Mouse (Mus musculus) thymus, adult 2 months (tissue): ENCODE results near the gene Kank1. TPM values are rescaled to one million over a fixed set of nuclear protein-coding genes. Genes with fewer than 3 reads are reported as not detected.
A peak's percentile ranks its signal among the peaks of the same experiment; 100 is the strongest.

ENCODE experiments used
- DNase-seq: peaks from one replicate; pipeline ENCODE4 v3.0.0; 2021
- H3K27ac ChIP-seq: fragments of 200-500 bp; 2 replicates; pipeline ENCODE4 v1.5.1; 2012; ENCODE audit warnings: low read length, control low read depth; ENCODE audit not compliant: control insufficient read depth, insufficient read depth
- H3K27me3 ChIP-seq: fragments of 200-500 bp; 2 replicates; pipeline ENCODE4 v1.6.1; 2012; ENCODE audit warnings: mild to moderate bottlenecking, low read length, moderate library complexity, mixed read lengths; ENCODE audit not compliant: control insufficient read depth, insufficient read depth
- H3K36me3 ChIP-seq: fragments of 200-500 bp; 2 replicates; pipeline ENCODE4 v1.6.1; 2012; ENCODE audit warnings: mild to moderate bottlenecking, low read length, moderate library complexity; ENCODE audit not compliant: control insufficient read depth, insufficient read depth
- H3K4me1 ChIP-seq: fragments of 200-500 bp; replicated peaks from 2 replicates; pipeline ENCODE4 v1.6.1; 2012; ENCODE audit warnings: low read length; ENCODE audit not compliant: control insufficient read depth, insufficient read depth
- H3K4me3 ChIP-seq: fragments of 200-500 bp; 2 replicates; pipeline ENCODE4 v1.5.1; 2012; ENCODE audit warnings: mild to moderate bottlenecking, low read length, control low read depth, moderate library complexity; ENCODE audit not compliant: control insufficient read depth, insufficient read depth
- CTCF ChIP-seq: fragments of 200-500 bp; IDR thresholded peaks from 2 replicates; pipeline ENCODE4 v1.5.1; 2012; ENCODE audit warnings: mild to moderate bottlenecking, control low read depth, low read length, moderate library complexity, borderline replicate concordance; ENCODE audit not compliant: control insufficient read depth, poor library complexity, insufficient read depth; ENCODE audit errors: extremely low read depth
- POLR2A ChIP-seq: fragments of 200-500 bp; IDR thresholded peaks from 2 replicates; pipeline ENCODE4 v1.6.1; 2012; ENCODE audit warnings: mild to moderate bottlenecking, low read length, control low read depth, moderate library complexity; ENCODE audit not compliant: control insufficient read depth, poor library complexity, insufficient read depth; ENCODE audit errors: extremely low read depth
- WGBS: fragments of 180-500 bp; shearing (Covaris S2); methylation state at CpG from one replicate; pipeline ENCODE4 v1.1.7; 2018; 5-methylcytosine and 5-hydroxymethylcytosine counted together
- polyA plus RNA-seq: library from polyadenylated mRNA; depleted of rRNA; stranded (reverse); fragments of >200 nt; gene quantifications from 2 replicates; pipeline ENCODE4 v1.2.3, GENCODE M21; 2012

Gene Kank1
- polyA plus RNA-seq, 1 experiment: 13.6 TPM

GRCm38 (mm10) chr19:25232032-25232431, 4.7 kb upstream of the Kank1 start:
- Histone ChIP-seq H3K4me1 (no peaks in the 10 kb centered on the region), H3K36me3 (no peaks in the 10 kb centered on the region), H3K27me3 (peaks cover 6% of the 10 kb centered on the region; the same call in 1 of the 2 replicates), H3K27ac (no peak overlapping the region), H3K4me3 (no peak overlapping the region)
- DNase-seq: no peak
- no peak for TF ChIP-seq CTCF
- TF ChIP-seq POLR2A: no peak
- 38% methylated on average over 10 of the region's 10 CpGs for WGBS

GRCm38 (mm10) chr19:25237492-25238040, 791 bp downstream of the Kank1 start:
- Histone ChIP-seq H3K27ac (no peak overlapping the region), H3K36me3 (no peaks in the 10 kb centered on the region), H3K27me3 (peaks cover 13% of the 10 kb centered on the region; the same call in 1 of the 2 replicates), H3K4me1 (no peaks in the 10 kb centered on the region), H3K4me3 (peak overlapping the region; percentile 36; the same call in 1 of the 2 replicates)
- DNase-seq: no peak
- 4% methylated on average over 35 of the region's 35 CpGs for WGBS
- no peak for TF ChIP-seq CTCF
- no peak for TF ChIP-seq POLR2A

GRCm38 (mm10) chr19:25238121-25238520, 1.3 kb downstream of the Kank1 start:
- TF ChIP-seq CTCF: no peak
- TF ChIP-seq POLR2A: no peak
- H3K27ac ChIP-seq: no peak overlapping the region
- DNase-seq: no peak
- H3K36me3 ChIP-seq: no peaks in the 10 kb centered on the region
- 17% methylated on average over 13 of the region's 13 CpGs for WGBS
- no peaks in the 10 kb centered on the region for H3K4me1 ChIP-seq
- H3K4me3 ChIP-seq: no peak overlapping the region
- peaks cover 13% of the 10 kb centered on the region; the same call in 1 of the 2 replicates for H3K27me3 ChIP-seq

DNA sequence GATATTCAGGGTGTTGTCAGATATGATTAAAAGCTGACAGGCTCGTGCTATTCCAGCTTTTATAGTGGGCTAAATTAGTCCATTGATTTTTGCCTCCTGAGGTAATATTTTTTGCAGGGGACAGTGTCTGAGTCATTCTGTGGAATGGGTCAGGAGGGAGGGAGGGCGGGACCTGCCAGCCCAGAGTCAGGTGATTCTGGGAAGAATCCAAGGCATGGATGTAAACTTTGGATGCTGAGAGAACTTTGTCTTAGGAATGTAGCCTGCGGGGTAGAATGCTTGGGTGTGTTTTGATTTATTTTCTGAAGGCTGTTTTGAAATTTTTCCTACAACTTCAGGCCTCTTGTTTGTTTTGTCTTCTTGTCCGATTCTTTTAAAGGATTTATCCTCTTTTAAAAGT, 6.8 kb downstream of the Kank1 start:
- Histone ChIP-seq H3K27me3 (no peaks in the 10 kb centered on the region; the same call in 1 of the 2 replicates), H3K4me3 (no peak overlapping the region), H3K36me3 (no peaks in the 10 kb centered on the region), H3K27ac (no peak overlapping the region), H3K4me1 (no peaks in the 10 kb centered on the region)
- TF ChIP-seq CTCF (no peak), POLR2A (no peak)
- DNase-seq: no peak
- WGBS: 87% methylated on average over 4 of the region's 4 CpGs

GRCm38 (mm10) chr19:25246062-25246461, 9.3 kb downstream of the Kank1 start:
- Histone ChIP-seq H3K36me3 (no peaks in the 10 kb centered on the region), H3K27me3 (no peaks in the 10 kb centered on the region), H3K4me1 (no peaks in the 10 kb centered on the region), H3K27ac (no peak overlapping the region), H3K4me3 (no peak overlapping the region)
- WGBS: 94% methylated on average over 8 of the region's 8 CpGs
- no peak for TF ChIP-seq POLR2A
- TF ChIP-seq CTCF: no peak
- no peak for DNase-seq

DNA sequence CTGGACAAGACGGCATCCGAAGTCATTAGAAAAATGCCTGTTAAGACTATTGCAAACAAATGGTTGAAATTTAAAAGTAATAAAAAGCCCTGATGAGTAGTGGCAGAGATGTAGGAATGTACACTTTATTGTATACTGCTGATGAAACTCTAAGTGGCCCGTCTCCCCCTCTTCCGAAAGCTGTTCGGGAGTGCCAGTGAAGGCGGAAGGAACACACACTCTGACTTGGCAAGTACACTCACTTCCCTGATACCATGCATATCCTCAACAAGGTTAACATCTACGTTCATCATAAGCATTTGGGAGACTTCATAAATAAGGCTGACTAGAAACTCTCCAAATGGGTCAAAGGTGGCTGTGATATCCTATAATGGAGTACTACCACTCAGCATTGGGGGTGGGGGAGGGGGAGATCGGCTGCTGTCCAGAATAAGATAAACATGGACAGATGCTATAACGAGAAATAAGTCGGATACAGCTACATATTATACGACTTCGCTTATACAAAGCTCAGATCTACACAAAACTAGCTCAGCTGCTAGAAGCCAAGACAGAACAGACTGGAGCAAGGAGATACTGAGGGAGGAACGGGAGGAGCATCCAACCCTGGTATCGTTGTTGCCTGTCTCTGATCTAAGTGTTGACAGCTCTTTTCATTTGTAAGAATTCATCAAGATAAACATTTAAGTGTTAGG, 11.2 kb downstream of the Kank1 start:
- no peaks in the 10 kb centered on the region for H3K36me3 ChIP-seq
- 94% methylated on average over 14 of the region's 14 CpGs for WGBS
- no peaks in the 10 kb centered on the region for H3K27me3 ChIP-seq
- no peaks in the 10 kb centered on the region for H3K4me1 ChIP-seq
- no peak overlapping the region for H3K4me3 ChIP-seq
- no peak for DNase-seq
- TF ChIP-seq CTCF (no peak), POLR2A (no peak)
- H3K27ac ChIP-seq: no peak overlapping the region
